Comparison of ENCODE assay signal across 9 mouse cellular contexts in genomic region chr17:34003426-34003825, GRCm38 (mm10). TPM values are rescaled to one million over a fixed set of nuclear protein-coding genes. Genes with fewer than 3 reads are reported as not detected.
DNase-seq lines count a peak whose midpoint lies in the region; ATAC-seq and TF ChIP-seq lines count a peak whose summit lies in the region.
"Had no signal": no experiment of that assay in that cellular context is flagged by ENCODE, and none has a peak within 500 bp of the region (broad histone marks: within the 10 kb centered on the region; RNA-seq: fewer than 3 reads in every experiment).

No protein-coding gene starts in this region.

- WGBS in forebrain, postnatal 0 days, result 9% methylated on average over 5 of the region's 5 CpGs
- 3% methylated on average over 5 of the region's 5 CpGs for WGBS in forebrain, embryonic 16.5 days
- WGBS in lung, adult 2 months, result 2% methylated on average over 5 of the region's 5 CpGs

- TF ChIP-seq POLR2A in lung, adult 2 months (IDR thresholded peaks at IDR 0.05; ENCODE audit: borderline replicate concordance, extremely low read depth, low read depth, low read length), result no peak

- H3K9me3 ChIP-seq in forebrain, postnatal 0 days (ENCODE audit: low read length), result no peaks in the 10 kb centered on the region
- H3K9me3 ChIP-seq in forebrain, embryonic 16.5 days (ENCODE audit: control insufficient read depth, low read length), result no peaks in the 10 kb centered on the region

- no peak overlapping the region for H3K9ac ChIP-seq in forebrain, postnatal 0 days
- no peak overlapping the region for H3K9ac ChIP-seq in forebrain, embryonic 16.5 days (replicated peaks; ENCODE audit: low read depth, low read length)

- no peaks in the 10 kb centered on the region for H3K4me1 ChIP-seq in forebrain, postnatal 0 days (ENCODE audit: insufficient read depth)
- peaks cover 10% of the 10 kb centered on the region for H3K4me1 ChIP-seq in forebrain, embryonic 16.5 days (replicated peaks; ENCODE audit: control insufficient read depth, insufficient read depth, low read length)
- peaks cover 4% of the 10 kb centered on the region; the same call in 1 of the 2 replicates for H3K4me1 ChIP-seq in lung, adult 2 months (ENCODE audit: control insufficient read depth, insufficient read depth, low read length)

- no peaks in the 10 kb centered on the region for H3K27me3 ChIP-seq in forebrain, postnatal 0 days (ENCODE audit: insufficient read depth, low read length)
- 0 out of 2 replicates have a peak, but pooled peaks cover 4% of the 10 kb centered on the region for H3K27me3 ChIP-seq in forebrain, embryonic 16.5 days (replicated peaks; ENCODE audit: control insufficient read depth, insufficient read depth, low read length)

- no peak overlapping the region for H3K27ac ChIP-seq in forebrain, postnatal 0 days (ENCODE audit: low read depth, low read length)
- H3K27ac ChIP-seq in forebrain, embryonic 16.5 days (ENCODE audit: low read length), result no peak overlapping the region
- H3K27ac ChIP-seq: macrophage had no signal

- TF ChIP-seq CTCF in forebrain, postnatal 0 days (IDR thresholded peaks at IDR 0.05; ENCODE audit: low read depth), result peak; percentile 86
- peak; percentile 62 for TF ChIP-seq CTCF in lung, adult 2 months (IDR thresholded peaks at IDR 0.05; ENCODE audit: insufficient read depth, low read length)

- DNase-seq in forebrain, postnatal 0 days, result peak; percentile 67
- peak; percentile 40 for DNase-seq in lung, adult 2 months
- no peak for DNase-seq in lung, postnatal 25 days (ENCODE audit: low spot score)
- peak; percentile 74 for DNase-seq in R1 (ENCODE audit: low read depth, low spot score)
- DNase-seq in lung, postnatal 36 days, result peak; percentile 57
- no peak for DNase-seq in gastrocnemius, adult 8-10 months (ENCODE audit: low spot score in 2 of 2)
- DNase-seq in testis, postnatal 10 days (ENCODE audit: low spot score), result no peak

- ATAC-seq in forebrain, postnatal 0 days, result no peak
- ATAC-seq in forebrain, embryonic 16.5 days, result no peak

- H3K4me3 ChIP-seq in forebrain, postnatal 0 days (ENCODE audit: low read depth, low read length), result no peak overlapping the region
- no peak overlapping the region for H3K4me3 ChIP-seq in forebrain, embryonic 16.5 days (replicated peaks; ENCODE audit: low read length)
- no peak overlapping the region for H3K4me3 ChIP-seq in lung, adult 2 months (replicated peaks; ENCODE audit: extremely low read depth, low read depth, low read length)

- H3K36me3 ChIP-seq in forebrain, postnatal 0 days (ENCODE audit: insufficient read depth), result no peaks in the 10 kb centered on the region
- no peaks in the 10 kb centered on the region for H3K36me3 ChIP-seq in forebrain, embryonic 16.5 days (ENCODE audit: control insufficient read depth, insufficient read depth)

- H3K4me2 ChIP-seq in forebrain, postnatal 0 days (ENCODE audit: low read depth), result no peak overlapping the region
- H3K4me2 ChIP-seq in forebrain, embryonic 16.5 days (ENCODE audit: low read length), result no peak overlapping the region

RNA-seq across cellular contexts. Expression of gene H2-K1, which starts 3.3 kb away (rescaled TPM):
- 14.3 and 21.9 TPM in 2 replicates for total RNA-seq in forebrain, postnatal 0 days (2014; rRNA removed)
- 17.3 and 21.2 TPM in 2 replicates for polyA plus RNA-seq in forebrain, postnatal 0 days (2015; fragmentation: Nextera tagmentation; extraction: Ambion mirVana)
- polyA plus RNA-seq in forebrain, embryonic 16.5 days (2015; fragmentation: Nextera tagmentation; extraction: Ambion mirVana), result 9.4 and 9.9 TPM in 2 replicates
- 2,389 and 3,036 TPM in 2 replicates for polyA plus RNA-seq in lung, adult 2 months (2012; rRNA removed)
- total RNA-seq in gastrocnemius, adult 8-10 months (2022), result 10 to 100 TPM; 34.2 to 57.8 (median 46.1) TPM

RNA-seq across cellular contexts. Expression of gene Ring1, which starts 21.1 kb away (rescaled TPM):
- total RNA-seq in forebrain, postnatal 0 days (2014; rRNA removed), result 20.7 and 21.4 TPM in 2 replicates
- 15.7 and 19.0 TPM in 2 replicates for polyA plus RNA-seq in forebrain, postnatal 0 days (2015; fragmentation: Nextera tagmentation; extraction: Ambion mirVana)
- 16.0 and 20.4 TPM in 2 replicates for polyA plus RNA-seq in forebrain, embryonic 16.5 days (2015; fragmentation: Nextera tagmentation; extraction: Ambion mirVana)
- polyA plus RNA-seq in lung, adult 2 months (2012; rRNA removed), result 40.7 and 53.6 TPM in 2 replicates
- 10 to 100 TPM in 3 of 4 experiments, 1 to 10 TPM in 1; 9.8 to 15.6 (median 11.7) TPM for total RNA-seq in gastrocnemius, adult 8-10 months (2022)

RNA-seq across cellular contexts. Expression of gene H2-Ke6, which starts 24.4 kb away (rescaled TPM):
- 39.1 and 58.0 TPM in 2 replicates for total RNA-seq in forebrain, postnatal 0 days (2014; rRNA removed)
- polyA plus RNA-seq in forebrain, postnatal 0 days (2015; fragmentation: Nextera tagmentation; extraction: Ambion mirVana), result 54.6 and 55.7 TPM in 2 replicates
- 63.9 and 65.4 TPM in 2 replicates for polyA plus RNA-seq in forebrain, embryonic 16.5 days (2015; fragmentation: Nextera tagmentation; extraction: Ambion mirVana)
- polyA plus RNA-seq in lung, adult 2 months (2012; rRNA removed), result 91.2 and 130 TPM in 2 replicates
- total RNA-seq in gastrocnemius, adult 8-10 months (2022), result 10 to 100 TPM; 83.6 to 90.2 (median 84.9) TPM

RNA-seq across cellular contexts. Expression of gene Slc39a7, which starts 28.1 kb away (rescaled TPM):
- 126 and 161 TPM in 2 replicates for total RNA-seq in forebrain, postnatal 0 days (2014; rRNA removed)
- 124 and 138 TPM in 2 replicates for polyA plus RNA-seq in forebrain, postnatal 0 days (2015; fragmentation: Nextera tagmentation; extraction: Ambion mirVana)
- polyA plus RNA-seq in forebrain, embryonic 16.5 days (2015; fragmentation: Nextera tagmentation; extraction: Ambion mirVana), result 148 and 157 TPM in 2 replicates
- polyA plus RNA-seq in lung, adult 2 months (2012; rRNA removed), result 161 and 183 TPM in 2 replicates
- total RNA-seq in gastrocnemius, adult 8-10 months (2022), result 10 to 100 TPM; 44.2 to 63.5 (median 49.3) TPM

RNA-seq across cellular contexts. Expression of gene Rxrb, which starts 28.2 kb away (rescaled TPM):
- total RNA-seq in forebrain, postnatal 0 days (2014; rRNA removed), result 56.2 and 60.8 TPM in 2 replicates
- polyA plus RNA-seq in forebrain, postnatal 0 days (2015; fragmentation: Nextera tagmentation; extraction: Ambion mirVana), result 58.1 and 58.4 TPM in 2 replicates
- 55.6 and 60.2 TPM in 2 replicates for polyA plus RNA-seq in forebrain, embryonic 16.5 days (2015; fragmentation: Nextera tagmentation; extraction: Ambion mirVana)
- 63.2 and 79.8 TPM in 2 replicates for polyA plus RNA-seq in lung, adult 2 months (2012; rRNA removed)
- total RNA-seq in gastrocnemius, adult 8-10 months (2022), result 10 to 100 TPM; 36.8 to 39.3 (median 38.8) TPM

Comparison
In these comparisons a context has a peak if more than half of its experiments do, and no peak if none do; other contexts are left out.
1. DNase-seq: peak in forebrain, postnatal 0 days (single experiment), lung, adult 2 months (single experiment), R1 (single experiment) and lung, postnatal 36 days (single experiment); none in lung, postnatal 25 days (single experiment), gastrocnemius, adult 8-10 months (0 of 2) and testis, postnatal 10 days (single experiment).
2. RNA of gene H2-K1, which starts 3.3 kb away (polyA plus RNA-seq): 2,389 to 3,036 TPM in lung, adult 2 months; 17.3 to 21.2 TPM in forebrain, postnatal 0 days and 9.4 to 9.9 TPM in forebrain, embryonic 16.5 days; every median in the first group is over 100 times any median in the second.